10 mouse cellular contexts compared by ENCODE assay signal in genomic region chr7:16130956-16131634, GRCm38 (mm10). TPM values are rescaled to one million over a fixed set of nuclear protein-coding genes. Genes with fewer than 3 reads are reported as not detected.
DNase-seq lines count a peak whose midpoint lies in the region; ATAC-seq and TF ChIP-seq lines count a peak whose summit lies in the region.
"Had no signal": no experiment of that assay in that cellular context is flagged by ENCODE, and none has a peak within 500 bp of the region (broad histone marks: within the 10 kb centered on the region; RNA-seq: fewer than 3 reads in every experiment).

No protein-coding gene starts in this region.

- no peaks in the 10 kb centered on the region for H3K9me3 ChIP-seq in neural tube, embryonic 11.5 days (ENCODE audit: control insufficient read depth, low read length)
- H3K9me3 ChIP-seq in limb, embryonic 10.5 days (replicated peaks) = no peaks in the 10 kb centered on the region
- H3K9me3 ChIP-seq in stomach, postnatal 0 days (ENCODE audit: control insufficient read depth, low read length) = no peaks in the 10 kb centered on the region

- no peak for TF ChIP-seq CTCF in cerebellum, adult 2 months (IDR thresholded peaks at IDR 0.05; ENCODE audit: borderline replicate concordance, insufficient read depth, low read depth, low read length)
- no peak for TF ChIP-seq CTCF in stomach, postnatal 0 days (IDR thresholded peaks at IDR 0.05; ENCODE audit: low read depth)
- TF ChIP-seq CTCF in thymus, adult 2 months (IDR thresholded peaks at IDR 0.05; ENCODE audit: borderline replicate concordance, control insufficient read depth, extremely low read depth, insufficient read depth, low read length, poor library complexity) = no peak

- ATAC-seq in neural tube, embryonic 11.5 days (ENCODE audit: insufficient read depth, low FRiP score, low TSS enrichment) = no peak
- no peak for ATAC-seq in stomach, postnatal 0 days (ENCODE audit: low FRiP score, low TSS enrichment)
- no peak for ATAC-seq in erythroid progenitor cell, adult 5-6 weeks (replicated peaks; ENCODE audit: low FRiP score, poor library complexity, severe bottlenecking)

- H3K27ac ChIP-seq in cerebellum, adult 2 months (ENCODE audit: insufficient read depth, low read length) = peak overlapping the region; percentile 88
- H3K27ac ChIP-seq in neural tube, embryonic 11.5 days (ENCODE audit: low read depth, low read length) = 0 out of 2 replicates have a peak overlapping the region, but pooled peaks have one; percentile 34
- peak overlapping the region; percentile 83; the same call in 1 of the 2 replicates for H3K27ac ChIP-seq in limb, embryonic 10.5 days
- H3K27ac ChIP-seq in stomach, postnatal 0 days (replicated peaks) = no peak overlapping the region
- H3K27ac ChIP-seq in thymus, adult 2 months (ENCODE audit: control insufficient read depth, insufficient read depth, low read length) = no peak overlapping the region

- peak overlapping the region; percentile 82 for H3K4me2 ChIP-seq in neural tube, embryonic 11.5 days (ENCODE audit: low read depth)
- peak overlapping the region; percentile 71 for H3K4me2 ChIP-seq in stomach, postnatal 0 days (replicated peaks; ENCODE audit: low read depth)

- peaks cover 33% of the 10 kb centered on the region for H3K4me1 ChIP-seq in cerebellum, adult 2 months (ENCODE audit: control insufficient read depth, insufficient read depth, low read length)
- H3K4me1 ChIP-seq in neural tube, embryonic 11.5 days (ENCODE audit: control insufficient read depth, insufficient read depth, low read length) = peaks cover 38% of the 10 kb centered on the region
- H3K4me1 ChIP-seq in limb, embryonic 10.5 days = peaks cover 37% of the 10 kb centered on the region
- H3K4me1 ChIP-seq in stomach, postnatal 0 days (replicated peaks; ENCODE audit: control insufficient read depth, insufficient read depth) = no peaks in the 10 kb centered on the region
- H3K4me1 ChIP-seq in thymus, adult 2 months (replicated peaks; ENCODE audit: control insufficient read depth, insufficient read depth, low read length) = no peaks in the 10 kb centered on the region

- no peak for TF ChIP-seq POLR2A in cerebellum, adult 2 months (IDR thresholded peaks at IDR 0.05; ENCODE audit: borderline replicate concordance, insufficient read depth, low read length)
- no peak for TF ChIP-seq POLR2A in thymus, adult 2 months (IDR thresholded peaks at IDR 0.05; ENCODE audit: control insufficient read depth, extremely low read depth, insufficient read depth, low read length, poor library complexity)

- H3K27me3 ChIP-seq in cerebellum, adult 2 months (ENCODE audit: control insufficient read depth, insufficient read depth, low read length) = no peaks in the 10 kb centered on the region
- 0 out of 2 replicates have a peak, but pooled peaks cover 2% of the 10 kb centered on the region for H3K27me3 ChIP-seq in neural tube, embryonic 11.5 days (ENCODE audit: control insufficient read depth, insufficient read depth, low read length)
- H3K27me3 ChIP-seq in limb, embryonic 10.5 days (ENCODE audit: low read depth, poor library complexity, severe bottlenecking) = peaks cover 26% of the 10 kb centered on the region
- no peaks in the 10 kb centered on the region for H3K27me3 ChIP-seq in stomach, postnatal 0 days (ENCODE audit: control insufficient read depth, insufficient read depth, low read length)
- no peaks in the 10 kb centered on the region; the same call in 1 of the 2 replicates for H3K27me3 ChIP-seq in thymus, adult 2 months (ENCODE audit: control insufficient read depth, insufficient read depth, low read length)

- TF ChIP-seq EP300 in stomach, postnatal 0 days (optimal IDR thresholded peaks at IDR 0.05) = no peak

- H3K4me3 ChIP-seq in cerebellum, adult 2 months (replicated peaks; ENCODE audit: insufficient read depth, low read depth, low read length) = peak overlapping the region; percentile 97
- peak overlapping the region; percentile 64 for H3K4me3 ChIP-seq in neural tube, embryonic 11.5 days (ENCODE audit: low read depth, low read length)
- H3K4me3 ChIP-seq in limb, embryonic 10.5 days = peak overlapping the region; percentile 71
- H3K4me3 ChIP-seq in stomach, postnatal 0 days (ENCODE audit: low read depth, low read length) = 0 out of 2 replicates have a peak overlapping the region, but pooled peaks have one; percentile 47
- no peak overlapping the region for H3K4me3 ChIP-seq in thymus, adult 2 months (ENCODE audit: control insufficient read depth, insufficient read depth, low read length)

- peak overlapping the region; percentile 70 for H3K9ac ChIP-seq in neural tube, embryonic 11.5 days (ENCODE audit: low read length)
- 0 out of 2 replicates have a peak overlapping the region, but pooled peaks have one; percentile 23 for H3K9ac ChIP-seq in stomach, postnatal 0 days (ENCODE audit: low read length)

- peak; percentile 64 to 65 for DNase-seq in cerebellum, adult 2 months
- no peak for DNase-seq in cerebellum, adult 8-10 months
- no peak for DNase-seq in neural tube, embryonic 11.5 days (ENCODE audit: low spot score)
- DNase-seq in neural tube, embryonic 10.5 days (ENCODE audit: extremely low spot score, low spot score) = no peak
- DNase-seq in limb, embryonic 10.5 days (ENCODE audit: low spot score) = no peak
- DNase-seq in stomach, postnatal 0 days (ENCODE audit: low spot score) = no peak
- no peak for DNase-seq in thymus, adult 2 months
- DNase-seq: adrenal gland, adult 2 months; thymus, adult 18-20 months had no signal

- H3K36me3 ChIP-seq in neural tube, embryonic 11.5 days (ENCODE audit: control insufficient read depth, insufficient read depth, low read length) = no peaks in the 10 kb centered on the region
- peaks cover 4% of the 10 kb centered on the region; the same call in 1 of the 2 replicates for H3K36me3 ChIP-seq in limb, embryonic 10.5 days
- peaks cover under 1% of the 10 kb centered on the region; the same call in 1 of the 2 replicates for H3K36me3 ChIP-seq in stomach, postnatal 0 days (ENCODE audit: control insufficient read depth, insufficient read depth, low read length)
- H3K36me3 ChIP-seq in thymus, adult 2 months (ENCODE audit: control insufficient read depth, insufficient read depth, low read length) = no peaks in the 10 kb centered on the region

- WGBS in cerebellum, adult 2 months = 6% methylated on average over 13 of the region's 13 CpGs
- 43% methylated on average over 13 of the region's 13 CpGs for WGBS in neural tube, embryonic 11.5 days
- 40% methylated on average over 13 of the region's 13 CpGs for WGBS in limb, embryonic 10.5 days
- 14% methylated on average over 13 of the region's 13 CpGs for WGBS in stomach, postnatal 0 days
- WGBS in thymus, adult 2 months = 49% methylated on average over 13 of the region's 13 CpGs

RNA-seq across cellular contexts. Expression of gene Slc8a2, which starts 1.5 kb away (rescaled TPM):
- polyA plus RNA-seq in cerebellum, adult 2 months (2012; rRNA removed) = 84.6 and 116 TPM in 2 replicates
- polyA plus RNA-seq in neural tube, embryonic 11.5 days (2014; fragmentation: Nextera tagmentation; extraction: Ambion mirVana) = 0.95 and 1.0 TPM in 2 replicates
- polyA plus RNA-seq in limb, embryonic 10.5 days (2016; fragmentation: Nextera tagmentation; extraction: Ambion mirVana) = 0.05 and 0.09 TPM in 2 replicates
- 0.11 and 0.12 TPM in 2 replicates for polyA plus RNA-seq in stomach, postnatal 0 days (2015; fragmentation: Nextera tagmentation; extraction: Ambion mirVana)
- polyA plus RNA-seq in thymus, adult 2 months (2012; rRNA removed) = 1.1 and 1.2 TPM in 2 replicates
- total RNA-seq in erythroid progenitor cell, adult 5-6 weeks (2015; ENCODE audit: low replicate concordance) = not detected in 2 replicates
- total RNA-seq in erythroid progenitor cell, adult 5-6 weeks (2017; ENCODE audit: low replicate concordance) = 0.26 TPM in 1 of 2 replicates, not detected in the other

RNA-seq across cellular contexts. Expression of gene Kptn, which starts 11.4 kb away (rescaled TPM):
- 56.4 and 60.5 TPM in 2 replicates for polyA plus RNA-seq in cerebellum, adult 2 months (2012; rRNA removed)
- 21.1 and 22.8 TPM in 2 replicates for polyA plus RNA-seq in neural tube, embryonic 11.5 days (2014; fragmentation: Nextera tagmentation; extraction: Ambion mirVana)
- 26.9 and 27.0 TPM in 2 replicates for polyA plus RNA-seq in limb, embryonic 10.5 days (2016; fragmentation: Nextera tagmentation; extraction: Ambion mirVana)
- 11.8 and 13.1 TPM in 2 replicates for polyA plus RNA-seq in stomach, postnatal 0 days (2015; fragmentation: Nextera tagmentation; extraction: Ambion mirVana)
- 27.4 and 28.1 TPM in 2 replicates for polyA plus RNA-seq in thymus, adult 2 months (2012; rRNA removed)
- 2.9 and 8.6 TPM in 2 replicates for total RNA-seq in erythroid progenitor cell, adult 5-6 weeks (2015; ENCODE audit: low replicate concordance)
- 2.2 and 5.2 TPM in 2 replicates for total RNA-seq in erythroid progenitor cell, adult 5-6 weeks (2017; ENCODE audit: low replicate concordance)

RNA-seq across cellular contexts. Expression of gene Napa, which starts 32.8 kb away (rescaled TPM):
- 447 and 471 TPM in 2 replicates for polyA plus RNA-seq in cerebellum, adult 2 months (2012; rRNA removed)
- polyA plus RNA-seq in neural tube, embryonic 11.5 days (2014; fragmentation: Nextera tagmentation; extraction: Ambion mirVana) = 175 and 184 TPM in 2 replicates
- polyA plus RNA-seq in limb, embryonic 10.5 days (2016; fragmentation: Nextera tagmentation; extraction: Ambion mirVana) = 197 and 216 TPM in 2 replicates
- 136 and 152 TPM in 2 replicates for polyA plus RNA-seq in stomach, postnatal 0 days (2015; fragmentation: Nextera tagmentation; extraction: Ambion mirVana)
- 256 TPM in 2 replicates for polyA plus RNA-seq in thymus, adult 2 months (2012; rRNA removed)
- 282 and 315 TPM in 2 replicates for total RNA-seq in erythroid progenitor cell, adult 5-6 weeks (2015; ENCODE audit: low replicate concordance)
- 141 and 162 TPM in 2 replicates for total RNA-seq in erythroid progenitor cell, adult 5-6 weeks (2017; ENCODE audit: low replicate concordance)

RNA-seq across cellular contexts. Expression of gene Meis3, which starts 43.8 kb away (rescaled TPM):
- polyA plus RNA-seq in cerebellum, adult 2 months (2012; rRNA removed) = 93.5 and 94.2 TPM in 2 replicates
- 171 and 196 TPM in 2 replicates for polyA plus RNA-seq in neural tube, embryonic 11.5 days (2014; fragmentation: Nextera tagmentation; extraction: Ambion mirVana)
- 17.8 and 20.9 TPM in 2 replicates for polyA plus RNA-seq in limb, embryonic 10.5 days (2016; fragmentation: Nextera tagmentation; extraction: Ambion mirVana)
- 10.9 and 11.8 TPM in 2 replicates for polyA plus RNA-seq in stomach, postnatal 0 days (2015; fragmentation: Nextera tagmentation; extraction: Ambion mirVana)
- 65.2 and 66.8 TPM in 2 replicates for polyA plus RNA-seq in thymus, adult 2 months (2012; rRNA removed)
- 1.3 TPM in 1 of 2 replicates, not detected in the other for total RNA-seq in erythroid progenitor cell, adult 5-6 weeks (2015; ENCODE audit: low replicate concordance)
- not detected in 2 replicates for total RNA-seq in erythroid progenitor cell, adult 5-6 weeks (2017; ENCODE audit: low replicate concordance)

Comparison
In these comparisons a context has a peak if more than half of its experiments do, and no peak if none do; other contexts are left out.
1. DNase-seq: peak in cerebellum, adult 2 months (2 of 2); none in cerebellum, adult 8-10 months (single experiment), neural tube, embryonic 11.5 days (single experiment), neural tube, embryonic 10.5 days (single experiment), limb, embryonic 10.5 days (single experiment), stomach, postnatal 0 days (single experiment) and thymus, adult 2 months (single experiment).
2. H3K27ac ChIP-seq: peak in cerebellum, adult 2 months (single experiment), neural tube, embryonic 11.5 days (single experiment) and limb, embryonic 10.5 days (single experiment); none in stomach, postnatal 0 days (single experiment) and thymus, adult 2 months (single experiment).
3. RNA of gene Slc8a2, which starts 1.5 kb away (polyA plus RNA-seq): 84.6 to 116 TPM in cerebellum, adult 2 months; 1.1 to 1.2 TPM in thymus, adult 2 months, 0.95 to 1.0 TPM in neural tube, embryonic 11.5 days, 0.11 to 0.12 TPM in stomach, postnatal 0 days and 0.05 to 0.09 TPM in limb, embryonic 10.5 days; every median in the first group is over 10 times any median in the second.